Mouse (Mus musculus) bone marrow, adult 2 months (tissue): ENCODE data around the gene Plekhg5. TPM values are rescaled to one million over a fixed set of nuclear protein-coding genes. Genes with fewer than 3 reads are reported as not detected.

Experiments
- H3K27ac ChIP-seq: fragments of 200-500 bp; 2 replicates; pipeline ENCODE4 v1.5.1; 2012; ENCODE audit warnings: low read depth, mild to moderate bottlenecking, control low read depth, inconsistent platforms, low read length; ENCODE audit not compliant: control insufficient read depth, poor library complexity, insufficient read depth
- H3K4me1 ChIP-seq: fragments of 200-500 bp; 2 replicates; pipeline ENCODE4 v1.6.1; 2011; ENCODE audit warnings: low read length; ENCODE audit not compliant: control insufficient read depth, insufficient read depth
- H3K4me3 ChIP-seq: fragments of 200-500 bp; replicated peaks from 2 replicates; pipeline ENCODE3; 2011; ENCODE audit warnings: mild to moderate bottlenecking, low read depth, low read length, control low read depth; ENCODE audit not compliant: control insufficient read depth
- CTCF ChIP-seq: fragments of 200-500 bp; IDR thresholded peaks from 2 replicates; pipeline ENCODE4 v1.5.1; 2011; ENCODE audit warnings: low read length, control low read depth; ENCODE audit not compliant: control insufficient read depth, insufficient read depth
- POLR2A ChIP-seq: fragments of 200-500 bp; IDR thresholded peaks from 2 replicates; pipeline ENCODE4 v1.6.1; 2011; ENCODE audit warnings: low read depth, mild to moderate bottlenecking, control low read depth, low read length, borderline replicate concordance; ENCODE audit not compliant: control insufficient read depth
- WGBS: fragments of 180-500 bp; shearing (Covaris S2); methylation state at CpG from one replicate; pipeline ENCODE4 v1.1.7; 2018; 5-methylcytosine and 5-hydroxymethylcytosine counted together
- polyA plus RNA-seq: library from polyadenylated mRNA; stranded (reverse); fragments of >200 nt; gene quantifications from 2 replicates; pipeline ENCODE4 v1.2.4, GENCODE M21; 2011; ENCODE audit warnings: low replicate concordance; ENCODE audit not compliant: missing spikeins, insufficient read depth, insufficient read length

Gene Plekhg5
- polyA plus RNA-seq, 1 experiment = 6.6 TPM

DNA sequence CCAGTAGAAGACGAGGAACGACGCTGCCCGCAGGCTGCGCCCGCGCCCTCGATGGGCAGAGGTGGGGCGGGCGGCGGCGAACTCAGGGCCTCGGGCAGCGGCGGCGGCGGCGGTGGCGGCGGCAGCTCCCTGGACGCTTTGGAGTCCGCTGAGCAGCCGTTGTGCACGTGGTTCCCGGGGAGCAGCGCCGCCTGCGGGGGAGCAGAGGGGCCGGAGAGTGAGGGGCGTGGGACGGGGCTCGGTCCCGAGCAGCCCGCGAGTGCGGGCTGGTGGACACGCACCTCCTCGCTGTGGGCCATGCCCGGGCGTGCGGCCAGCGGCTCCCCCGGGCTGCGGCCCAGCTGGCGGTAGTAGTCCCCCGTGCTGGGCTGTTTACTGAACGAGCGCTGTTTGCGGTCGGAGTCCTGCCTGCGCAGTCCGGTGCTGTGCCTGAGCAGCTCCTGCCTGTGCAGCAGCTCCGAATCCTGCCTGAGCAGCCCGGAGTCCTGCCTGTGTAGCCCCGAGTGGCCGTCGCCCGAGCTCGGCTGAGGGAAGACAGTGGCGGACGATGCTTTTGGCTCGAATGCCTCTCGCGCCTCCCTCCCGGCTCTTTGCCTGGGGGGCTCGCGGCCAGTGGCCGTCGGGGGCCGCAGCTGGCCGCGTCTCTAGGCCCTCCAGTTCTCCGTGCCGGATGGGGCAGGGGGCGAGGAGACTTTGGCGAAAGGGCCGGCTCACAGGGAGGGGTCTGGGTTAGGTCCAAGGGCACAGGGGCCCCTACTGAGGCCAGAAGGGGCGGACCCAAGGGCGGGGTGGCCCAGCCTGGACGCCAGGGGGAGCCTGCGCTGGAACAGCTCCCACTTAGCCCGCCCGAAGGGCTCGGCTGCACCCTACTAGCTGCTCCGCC is 58.7 kb downstream of the Plekhg5 start:
- under 1% methylated on average over 85 of the region's 85 CpGs for WGBS
- H3K4me1 ChIP-seq = no peaks in the 10 kb centered on the region

DNA sequence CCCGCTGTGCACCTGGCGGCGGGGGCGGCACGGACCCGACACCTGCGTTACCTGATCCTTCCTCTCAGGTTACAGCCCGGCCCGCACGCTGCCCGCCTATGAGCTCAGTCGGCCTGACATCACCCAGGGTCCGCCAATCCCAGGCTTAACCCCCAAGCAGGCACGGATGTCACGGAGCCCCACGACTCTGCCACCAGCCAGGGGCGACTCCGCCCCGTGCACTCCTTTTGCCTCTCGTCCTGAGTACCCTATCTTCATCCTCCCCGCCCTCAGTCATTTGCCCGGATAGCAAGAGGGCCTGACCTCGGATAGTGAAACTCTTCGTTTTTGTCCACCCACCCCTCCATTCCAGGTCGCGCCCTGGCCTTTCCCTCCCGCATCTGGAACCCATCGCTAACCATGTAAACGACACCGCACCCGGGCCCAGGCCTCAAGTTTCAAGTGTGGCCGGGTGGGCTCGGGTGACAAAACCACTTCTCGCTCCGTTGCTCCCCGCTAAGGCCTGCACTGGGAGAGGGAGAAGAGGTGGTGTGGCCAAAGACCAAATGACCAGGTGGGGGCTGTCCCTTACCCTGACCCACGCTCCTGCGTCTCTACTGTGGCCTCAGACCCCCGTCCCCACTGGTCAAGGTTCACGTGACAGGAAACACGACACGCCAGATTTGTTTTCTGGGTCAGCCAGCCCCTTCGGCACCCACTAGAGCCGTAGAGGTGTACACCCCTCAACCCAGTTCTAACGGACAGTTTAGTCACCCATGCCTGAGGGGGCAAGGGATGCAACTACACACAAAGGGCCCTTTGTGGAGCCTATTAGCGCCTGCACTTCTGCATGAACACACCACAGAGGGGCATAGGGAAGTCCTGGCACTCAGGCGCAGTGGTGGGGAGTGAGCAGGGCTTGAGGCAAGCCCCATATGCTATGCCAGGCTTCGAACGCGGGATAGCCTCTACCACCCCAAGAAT is 59.8 kb downstream of the Plekhg5 start:
- Histone ChIP-seq H3K27ac (no peak overlapping the region), H3K4me1 (no peaks in the 10 kb centered on the region), H3K4me3 (no peak overlapping the region)
- TF ChIP-seq POLR2A = no peak
- no peak for TF ChIP-seq CTCF
- 13% methylated on average over 50 of the region's 50 CpGs for WGBS

More for the DNA sequence above, 58.7 kb downstream of the Plekhg5 start:
- Histone ChIP-seq H3K4me3 (no peak overlapping the region), H3K27ac (no peak overlapping the region)
- no peak for TF ChIP-seq POLR2A
- peak; percentile 21; the same call in 1 of the 2 replicates for TF ChIP-seq CTCF

DNA sequence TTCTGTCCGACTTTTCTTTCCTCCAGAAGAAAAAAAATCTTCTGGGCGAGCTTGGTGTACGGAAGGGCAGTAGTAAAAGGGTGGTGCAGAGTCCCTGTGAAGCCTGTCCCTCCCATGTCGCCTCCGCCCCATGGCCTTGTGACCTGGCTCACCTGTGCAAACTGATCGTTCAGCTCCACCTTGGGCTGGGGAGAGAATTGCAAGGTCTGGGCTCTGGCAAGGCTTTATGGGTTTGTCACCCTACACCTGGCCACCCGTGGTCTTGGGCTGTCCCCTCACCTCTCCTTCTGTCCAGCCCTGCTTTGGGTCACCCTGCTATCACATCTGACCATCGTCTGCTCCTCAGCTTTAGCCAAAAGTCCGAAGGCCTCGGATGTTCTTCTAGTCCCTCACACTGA is 60.5 kb downstream of the Plekhg5 start:
- TF ChIP-seq CTCF (no peak), POLR2A (no peak)
- no peaks in the 10 kb centered on the region for H3K4me1 ChIP-seq
- no peak overlapping the region for H3K27ac ChIP-seq
- no peak overlapping the region for H3K4me3 ChIP-seq
- WGBS = 61% methylated on average over 10 of the region's 10 CpGs

DNA sequence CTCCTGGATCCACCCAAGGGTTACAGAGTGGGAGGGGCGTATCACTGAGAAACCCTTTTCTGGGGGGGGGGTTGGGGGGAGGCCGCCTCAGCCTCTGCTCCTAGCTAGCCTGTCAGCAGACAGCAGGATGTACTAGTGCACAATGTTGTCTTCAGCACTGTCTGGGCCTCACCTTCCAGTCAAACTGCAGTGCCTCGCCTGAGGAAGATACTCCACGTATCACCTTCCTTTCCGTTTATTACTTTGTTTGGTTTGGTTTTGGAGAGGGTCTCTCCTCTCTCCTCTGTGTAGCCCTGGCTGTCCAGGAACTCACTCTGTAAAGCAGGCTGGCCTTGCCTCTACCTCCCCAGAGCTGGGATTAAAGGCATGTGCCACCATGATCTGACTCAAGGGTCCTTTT is 60.9 kb downstream of the Plekhg5 start:
- H3K4me3 ChIP-seq = no peak overlapping the region
- peaks cover under 1% of the 10 kb centered on the region; the same call in 1 of the 2 replicates for H3K4me1 ChIP-seq
- H3K27ac ChIP-seq = no peak overlapping the region
- WGBS = 70% methylated on average over 5 of the region's 5 CpGs
- TF ChIP-seq CTCF (no peak), POLR2A (no peak)

DNA sequence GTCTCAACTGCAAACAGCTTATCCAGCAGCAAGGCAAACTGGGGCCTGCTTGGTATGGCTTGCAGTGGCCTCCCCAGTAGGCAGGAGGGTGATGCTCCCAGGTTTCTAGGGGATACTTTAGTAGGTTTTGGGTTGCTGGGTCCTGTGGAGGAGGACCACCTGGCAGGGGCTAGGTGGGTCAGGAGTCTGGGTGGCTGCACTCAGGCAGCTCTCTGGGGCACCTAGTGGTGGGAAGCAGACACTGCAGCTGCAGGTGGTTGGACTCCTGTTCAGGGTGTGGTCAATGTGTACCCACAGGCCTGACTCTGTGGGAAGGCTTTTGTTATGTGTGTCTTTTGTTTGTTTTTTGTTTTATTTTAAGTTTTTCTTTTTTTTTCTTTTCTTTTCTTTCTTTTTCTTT is 62.2 kb downstream of the Plekhg5 start:
- peak; percentile 77 for TF ChIP-seq CTCF
- no peak for TF ChIP-seq POLR2A
- Histone ChIP-seq H3K4me1 (peaks cover 4% of the 10 kb centered on the region), H3K27ac (no peak overlapping the region), H3K4me3 (no peak overlapping the region)

DNA sequence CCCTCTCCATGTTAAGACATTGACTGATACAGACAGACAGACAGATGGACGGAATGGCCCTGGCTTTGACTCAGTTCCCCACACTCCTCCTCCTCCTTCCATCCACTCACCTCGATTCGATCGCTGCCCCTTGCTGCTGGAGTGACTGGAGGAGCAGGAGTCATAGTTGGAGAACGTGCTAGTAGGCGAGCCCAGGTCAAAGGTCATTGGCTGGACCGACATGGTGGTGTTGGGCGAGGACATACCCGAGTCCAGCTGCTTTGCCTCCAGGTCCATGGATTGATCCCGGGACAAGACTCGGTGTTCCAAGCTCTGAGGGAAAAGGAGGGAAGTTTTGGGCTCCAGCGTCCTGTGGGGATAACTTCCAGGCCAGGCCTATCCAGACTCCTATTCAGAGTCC is 63.1 kb downstream of the Plekhg5 start:
- peaks cover 4% of the 10 kb centered on the region for H3K4me1 ChIP-seq
- no peak for TF ChIP-seq CTCF
- TF ChIP-seq POLR2A = no peak
- no peak overlapping the region for H3K4me3 ChIP-seq
- WGBS = 85% methylated on average over 12 of the region's 12 CpGs
- H3K27ac ChIP-seq = no peak overlapping the region

DNA sequence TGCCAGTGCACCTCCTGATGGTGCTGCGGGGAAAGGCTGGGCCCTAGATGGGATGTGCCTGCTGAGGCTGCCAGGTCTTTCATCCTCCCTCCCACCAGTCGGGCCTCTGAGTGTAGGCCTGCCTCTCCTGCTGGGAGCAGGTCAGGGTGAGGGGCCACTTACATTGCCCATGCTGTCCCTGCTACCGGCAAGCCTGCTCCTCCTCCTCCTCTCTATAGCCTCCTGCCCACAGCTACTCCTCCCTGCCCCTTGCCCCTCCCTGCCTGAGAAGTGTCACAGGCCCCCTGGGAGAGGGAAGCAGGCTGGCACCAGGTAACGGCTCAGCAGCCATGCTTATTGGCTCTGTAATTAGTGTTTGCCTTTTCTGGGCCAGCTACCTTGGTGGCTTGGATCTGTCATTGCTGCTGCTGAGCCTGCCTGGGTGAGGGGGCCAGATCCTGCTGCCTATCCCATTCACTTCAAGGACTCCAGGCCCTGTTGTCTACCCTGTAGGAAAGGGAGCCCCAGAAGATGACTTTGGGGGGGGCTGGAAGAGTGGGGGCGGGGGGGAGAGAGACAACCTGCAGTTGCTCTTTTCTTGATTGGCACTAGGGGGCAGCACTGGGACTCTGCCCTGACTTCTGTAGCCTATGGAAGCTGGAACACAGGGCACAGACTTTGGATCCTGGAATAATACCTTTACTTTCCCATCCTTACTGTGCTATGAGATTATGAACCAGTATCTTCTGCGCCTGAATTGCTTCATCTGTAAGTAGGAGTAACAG is 64.0 kb downstream of the Plekhg5 start:
- TF ChIP-seq CTCF = peak; percentile 49
- TF ChIP-seq POLR2A = no peak
- no peak overlapping the region for H3K27ac ChIP-seq
- no peak overlapping the region for H3K4me3 ChIP-seq
- WGBS = 56% methylated on average over 6 of the region's 6 CpGs
- peaks cover 4% of the 10 kb centered on the region for H3K4me1 ChIP-seq
